Mouse (Mus musculus): ENCODE measurements around the gene Fam227b.

DNA sequence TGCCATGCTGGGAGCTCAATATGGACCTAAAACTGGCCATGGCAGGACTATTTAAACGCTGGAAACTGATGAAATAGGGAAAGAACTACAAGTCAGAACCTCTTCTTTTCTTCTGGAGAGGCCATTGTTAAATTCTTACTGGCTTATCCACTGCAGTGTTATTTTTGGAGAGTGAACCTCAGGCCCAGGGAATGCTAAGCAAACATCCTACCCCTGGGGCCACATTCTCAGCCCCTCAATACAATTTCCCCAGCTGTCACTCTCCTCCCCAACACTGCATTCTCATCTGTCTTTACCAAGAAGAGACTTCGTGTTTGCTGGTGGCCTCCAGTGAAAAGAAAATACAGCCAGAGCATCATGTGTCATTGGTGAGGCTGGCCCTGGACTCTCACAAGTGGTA, 87.0 kb downstream of the Fam227b start:
- TF ChIP-seq POLR2A (IDR thresholded peaks at IDR 0.05; ENCODE audit: low read depth, low read length) (no peak), CTCF (conservative IDR thresholded peaks at IDR 0.05; ENCODE audit: insufficient read depth, insufficient read length, low read depth, low read length) (no peak)

Measured in kidney, adult 2 months (tissue).